Mouse (Mus musculus): ENCODE measurements around the gene Rasal2.

DNA sequence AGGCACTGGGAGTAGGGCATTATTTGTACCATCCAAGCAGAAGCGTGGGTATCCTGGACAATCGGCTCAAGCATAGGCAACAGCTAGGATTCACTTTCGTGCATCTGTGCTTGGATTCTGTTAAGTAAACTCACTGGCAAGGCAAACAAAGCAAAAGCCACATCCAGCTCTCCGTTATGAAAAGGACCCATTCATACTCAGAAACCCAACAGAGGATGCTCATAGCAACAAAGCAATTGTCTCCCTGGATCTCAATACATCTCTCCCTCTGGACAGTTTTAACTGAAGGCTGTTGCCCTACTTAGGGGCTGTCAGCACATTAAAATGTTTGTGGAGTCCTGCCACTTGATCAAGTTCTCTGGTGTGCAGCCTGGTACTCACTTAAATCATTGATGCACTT is 34.7 kb upstream of the Rasal2 start:
- TF ChIP-seq POLR2A (IDR thresholded peaks at IDR 0.05; ENCODE audit: control insufficient read depth, extremely low read depth, insufficient read depth, low read length, poor library complexity) (no peak), CTCF (IDR thresholded peaks at IDR 0.05; ENCODE audit: borderline replicate concordance, control insufficient read depth, extremely low read depth, insufficient read depth, low read length, poor library complexity) (no peak)

Measured in thymus, adult 2 months (tissue).